Mouse (Mus musculus) forebrain, postnatal 0 days (tissue): ENCODE results near the gene Prrx2. TPM values are rescaled to one million over a fixed set of nuclear protein-coding genes. Genes with fewer than 3 reads are reported as not detected.
A peak's percentile ranks its signal among the peaks of the same experiment; 100 is the strongest.

Experiments
- ATAC-seq: fragments of 200-750 bp; cut with Nextera tagmentation; 2 replicates; pipeline ENCODE4 v1.8.0; 2017; ENCODE audit warnings: mild to moderate bottlenecking, moderate library complexity
- DNase-seq: peaks from one replicate; pipeline ENCODE4 v3.0.0-alpha.2; 2015
- H3K27ac ChIP-seq: fragments of 300-500 bp; sonication (generic); 2 replicates; pipeline ENCODE4 v1.5.1; 2014; ENCODE audit warnings: low read depth, mild to moderate bottlenecking, antibody characterized with exemption, low read length, moderate library complexity, mixed read lengths
- H3K27me3 ChIP-seq: fragments of 300-500 bp; sonication (generic); 2 replicates; pipeline ENCODE4 v1.6.1; 2014; ENCODE audit warnings: mild to moderate bottlenecking, low read length, mixed read lengths; ENCODE audit not compliant: insufficient read depth
- H3K36me3 ChIP-seq: fragments of 300-500 bp; sonication (generic); 2 replicates; pipeline ENCODE4 v1.6.1; 2014; ENCODE audit warnings: mild to moderate bottlenecking, moderate library complexity; ENCODE audit not compliant: insufficient read depth
- H3K4me1 ChIP-seq: fragments of 300-500 bp; sonication (generic); 2 replicates; pipeline ENCODE4 v1.6.1; 2014; ENCODE audit warnings: antibody characterized with exemption; ENCODE audit not compliant: insufficient read depth
- H3K4me2 ChIP-seq: fragments of 300-500 bp; sonication (generic); 2 replicates; pipeline ENCODE4 v1.6.1; 2014; ENCODE audit warnings: low read depth, mild to moderate bottlenecking, moderate library complexity
- H3K4me3 ChIP-seq: fragments of 300-500 bp; sonication (generic); 2 replicates; pipeline ENCODE4 v1.5.1; 2014; ENCODE audit warnings: low read depth, low read length, mixed read lengths
- H3K9ac ChIP-seq: fragments of 300-500 bp; sonication (generic); 2 replicates; pipeline ENCODE4 v1.6.1; 2014; ENCODE audit warnings: mild to moderate bottlenecking
- H3K9me3 ChIP-seq: fragments of 300-500 bp; sonication (generic); 2 replicates; pipeline ENCODE4 v1.6.1; 2016; ENCODE audit warnings: low read length
- CTCF ChIP-seq: sonication (generic); IDR thresholded peaks from 2 replicates; pipeline ENCODE4 v1.5.1; 2016; ENCODE audit warnings: antibody characterized with exemption, control low read depth, low read depth
- WGBS: fragments of 180-500 bp; shearing (Covaris S2); extraction: QIAGEN DNeasy Blood & Tissue Kit; methylation state at CpG from one replicate; pipeline ENCODE4 v1.1.7; 2014; 5-methylcytosine and 5-hydroxymethylcytosine counted together
- polyA plus RNA-seq: library from polyadenylated mRNA; unstranded; fragments of >200 nt; fragmentation: Nextera tagmentation; extraction: Ambion mirVana; gene quantifications from 2 replicates; pipeline ENCODE4 v1.2.1, GENCODE M21; 2015
- total RNA-seq: library from RNA; depleted of rRNA; stranded (reverse); fragments of >200 nt; gene quantifications from 2 replicates; pipeline ENCODE4 v1.2.3, GENCODE M21; 2014

Prrx2 gene
- total and polyA plus RNA-seq, 2 experiments from 2014 or later, result 3.6 to 4.1 TPM

DNA sequence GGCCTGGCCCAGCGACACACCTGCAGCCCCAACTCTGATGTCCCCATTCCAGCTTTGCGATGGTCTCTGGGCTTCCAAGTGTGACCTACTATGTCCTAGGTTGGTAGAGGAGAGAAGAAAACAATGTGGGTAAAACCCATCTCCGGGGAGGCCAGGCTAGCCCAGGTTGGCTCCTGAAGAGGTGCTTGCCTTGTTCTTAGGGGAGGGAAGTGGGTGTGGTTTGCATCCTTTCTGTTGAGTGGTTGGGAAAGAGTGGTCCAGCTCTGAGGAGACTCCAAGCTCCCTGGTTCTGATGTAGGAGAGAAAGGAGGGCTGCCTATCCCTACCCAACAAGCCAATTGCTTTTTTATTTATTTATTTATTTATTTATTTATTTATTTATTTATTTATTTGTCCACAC lies 30.7 kb downstream of the Prrx2 start:
- Histone ChIP-seq H3K4me1 (no peaks in the 10 kb centered on the region), H3K9ac (no peak overlapping the region), H3K4me2 (no peak overlapping the region), H3K27me3 (no peaks in the 10 kb centered on the region; the same call in 1 of the 2 replicates), H3K36me3 (no peaks in the 10 kb centered on the region), H3K4me3 (no peak overlapping the region), H3K27ac (no peak overlapping the region), H3K9me3 (no peaks in the 10 kb centered on the region)
- DNase-seq (no peak), ATAC-seq (no peak)
- TF ChIP-seq CTCF, result no peak
- 58% methylated on average over 3 of the region's 3 CpGs for WGBS

DNA sequence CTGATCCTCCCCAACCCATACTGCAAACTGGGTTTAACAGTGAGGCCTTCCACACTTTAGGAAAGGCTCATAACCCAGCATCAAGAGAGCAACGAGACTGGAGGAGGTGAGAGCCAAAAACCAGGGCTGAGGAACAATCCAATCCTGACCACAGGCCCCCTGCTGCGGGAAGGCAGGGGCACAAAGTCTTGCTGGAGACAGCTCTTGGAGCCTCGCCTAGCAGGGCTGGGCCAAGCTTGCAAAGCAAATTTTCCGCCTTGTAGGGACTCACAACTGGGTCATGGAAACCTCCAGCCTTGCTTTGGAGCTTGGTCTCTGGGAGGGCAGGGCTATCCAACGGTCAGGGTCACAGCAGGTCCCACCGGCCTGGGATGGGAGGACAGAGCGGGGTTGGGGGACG lies 36.1 kb downstream of the Prrx2 start:
- Histone ChIP-seq H3K27me3 (no peaks in the 10 kb centered on the region), H3K9me3 (no peaks in the 10 kb centered on the region), H3K4me1 (no peaks in the 10 kb centered on the region), H3K9ac (no peak overlapping the region), H3K36me3 (no peaks in the 10 kb centered on the region), H3K4me2 (no peak overlapping the region), H3K27ac (no peak overlapping the region), H3K4me3 (no peak overlapping the region)
- TF ChIP-seq CTCF, result no peak
- ATAC-seq, result no peak
- 66% methylated on average over 8 of the region's 8 CpGs for WGBS
- no peak for DNase-seq

DNA sequence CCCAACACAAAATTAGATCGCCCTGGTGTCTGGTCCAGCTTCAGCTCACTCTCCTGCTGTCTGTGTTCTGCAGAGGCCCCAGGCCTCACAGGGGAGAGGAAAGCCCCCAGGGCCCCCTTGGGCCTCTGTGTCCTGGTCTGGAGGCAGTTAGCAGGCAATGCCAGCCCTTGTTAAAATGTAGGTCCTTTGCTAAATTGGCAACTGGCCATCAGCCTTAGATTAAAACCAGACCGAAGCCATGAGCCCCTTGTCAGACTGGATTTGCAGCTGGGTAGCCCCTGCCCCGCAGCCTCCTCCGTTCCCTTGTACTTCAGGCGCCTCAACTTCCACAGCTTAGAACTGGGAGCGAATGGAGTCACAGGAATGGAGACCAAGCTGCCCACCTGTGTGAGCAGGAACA lies 37.9 kb downstream of the Prrx2 start:
- WGBS, result 69% methylated on average over 6 of the region's 6 CpGs

DNA sequence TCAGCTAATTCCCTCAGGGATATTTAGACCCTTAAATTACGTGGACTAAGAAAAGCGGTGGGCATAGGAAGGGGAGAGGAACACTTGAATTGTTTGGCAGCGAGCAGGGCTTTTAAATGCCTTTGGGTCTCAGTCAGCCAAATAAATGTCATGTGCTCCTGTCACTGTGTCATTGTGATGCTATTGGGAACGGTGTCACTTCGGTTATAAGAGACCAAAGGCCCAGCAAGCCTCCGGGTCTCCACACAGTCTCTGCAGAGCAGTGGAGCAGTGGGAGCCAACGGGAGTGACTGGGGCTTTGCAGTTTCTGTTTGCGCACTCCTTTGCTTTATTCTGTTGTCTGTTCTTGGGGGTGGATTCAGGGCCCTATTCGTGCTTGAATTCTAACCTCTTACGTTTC lies 39.7 kb downstream of the Prrx2 start:
- ATAC-seq (peak; percentile 36; the same call in 1 of the 2 replicates), DNase-seq (no peak)
- no peaks in the 10 kb centered on the region for H3K4me1 ChIP-seq
- H3K27me3 ChIP-seq, result no peaks in the 10 kb centered on the region
- no peak overlapping the region for H3K9ac ChIP-seq
- H3K36me3 ChIP-seq, result no peaks in the 10 kb centered on the region
- H3K4me3 ChIP-seq, result no peak overlapping the region
- no peak overlapping the region for H3K27ac ChIP-seq
- TF ChIP-seq CTCF, result no peak
- WGBS, result 15% methylated on average over 10 of the region's 10 CpGs
- no peaks in the 10 kb centered on the region for H3K9me3 ChIP-seq
- no peak overlapping the region for H3K4me2 ChIP-seq

More for the DNA sequence above, 37.9 kb downstream of the Prrx2 start:
- Histone ChIP-seq H3K4me1 (no peaks in the 10 kb centered on the region), H3K27ac (no peak overlapping the region), H3K9ac (no peak overlapping the region), H3K4me3 (no peak overlapping the region), H3K4me2 (no peak overlapping the region), H3K9me3 (no peaks in the 10 kb centered on the region), H3K27me3 (no peaks in the 10 kb centered on the region), H3K36me3 (no peaks in the 10 kb centered on the region)
- ATAC-seq, result no peak
- TF ChIP-seq CTCF, result no peak
- DNase-seq, result no peak

DNA sequence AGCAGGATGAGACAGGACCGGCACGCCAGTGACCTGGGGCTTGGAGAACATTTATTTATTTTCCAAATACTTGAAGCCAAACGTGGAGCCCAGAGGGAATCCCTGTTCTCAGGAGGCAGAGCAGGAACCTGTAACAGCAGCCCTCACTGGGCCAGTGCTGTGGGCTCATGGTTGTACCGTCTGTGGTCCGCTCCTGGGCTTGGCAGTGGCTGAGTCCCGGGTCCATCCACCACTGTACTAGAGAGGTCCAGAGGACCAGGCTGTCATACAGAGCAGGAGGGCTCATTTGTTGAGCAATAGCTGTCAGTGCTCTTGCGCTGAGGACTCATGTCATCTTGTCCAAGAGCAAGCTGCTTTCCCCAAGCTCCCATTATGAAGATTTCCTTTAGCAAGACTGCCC lies 40.3 kb downstream of the Prrx2 start:
- no peak for ATAC-seq
- Histone ChIP-seq H3K4me1 (no peaks in the 10 kb centered on the region), H3K9me3 (no peaks in the 10 kb centered on the region), H3K27ac (no peak overlapping the region), H3K4me3 (no peak overlapping the region), H3K4me2 (no peak overlapping the region), H3K36me3 (no peaks in the 10 kb centered on the region), H3K9ac (no peak overlapping the region), H3K27me3 (no peaks in the 10 kb centered on the region)
- no peak for DNase-seq
- no peak for TF ChIP-seq CTCF
- WGBS, result 71% methylated on average over 7 of the region's 7 CpGs

DNA sequence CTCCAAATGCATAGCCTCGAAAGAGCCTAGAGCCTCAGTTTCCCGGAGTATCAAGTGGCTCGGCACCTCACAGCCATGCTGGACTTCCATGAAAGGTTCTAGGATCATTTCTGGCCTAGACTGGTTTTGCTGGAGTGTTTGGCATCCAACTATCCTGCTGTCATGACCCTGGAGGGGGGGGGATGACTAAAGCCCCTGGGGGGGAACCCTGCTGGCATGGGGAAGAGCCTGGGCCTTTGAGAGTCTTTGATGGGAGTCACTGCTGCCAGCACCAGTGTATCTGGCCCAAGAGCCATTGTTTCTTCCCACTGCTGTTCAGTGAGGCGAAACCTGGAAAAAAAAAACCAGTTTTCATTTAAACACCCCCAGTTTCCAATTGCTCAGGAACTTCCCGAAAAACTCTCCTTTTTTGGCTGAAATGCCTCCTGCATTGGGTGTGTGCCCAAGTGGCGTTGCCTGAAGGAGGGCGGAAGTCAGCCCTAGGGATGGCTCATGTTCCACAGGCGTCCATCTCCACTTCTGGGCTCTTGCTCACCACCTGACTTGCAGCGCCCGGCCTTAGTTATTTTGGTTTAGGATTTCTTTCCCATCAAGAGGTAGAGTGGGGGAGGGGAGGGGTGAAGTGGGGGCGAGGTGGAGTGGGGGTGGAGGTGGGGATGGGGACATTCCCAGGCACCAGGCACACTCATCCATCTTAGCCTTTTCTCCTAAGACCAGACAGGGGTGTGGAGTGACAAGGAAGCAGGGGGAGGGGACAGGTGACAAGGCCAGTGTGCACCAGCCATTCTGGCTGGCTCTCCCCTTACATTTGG lies 41.1 kb downstream of the Prrx2 start:
- Histone ChIP-seq H3K4me3 (no peak overlapping the region), H3K4me1 (no peaks in the 10 kb centered on the region), H3K9ac (no peak overlapping the region), H3K9me3 (no peaks in the 10 kb centered on the region), H3K36me3 (no peaks in the 10 kb centered on the region), H3K4me2 (no peak overlapping the region), H3K27me3 (no peaks in the 10 kb centered on the region), H3K27ac (no peak overlapping the region)
- ATAC-seq, result no peak; the same call in 1 of the 2 replicates
- TF ChIP-seq CTCF, result no peak
- 45% methylated on average over 11 of the region's 11 CpGs for WGBS
- no peak for DNase-seq

DNA sequence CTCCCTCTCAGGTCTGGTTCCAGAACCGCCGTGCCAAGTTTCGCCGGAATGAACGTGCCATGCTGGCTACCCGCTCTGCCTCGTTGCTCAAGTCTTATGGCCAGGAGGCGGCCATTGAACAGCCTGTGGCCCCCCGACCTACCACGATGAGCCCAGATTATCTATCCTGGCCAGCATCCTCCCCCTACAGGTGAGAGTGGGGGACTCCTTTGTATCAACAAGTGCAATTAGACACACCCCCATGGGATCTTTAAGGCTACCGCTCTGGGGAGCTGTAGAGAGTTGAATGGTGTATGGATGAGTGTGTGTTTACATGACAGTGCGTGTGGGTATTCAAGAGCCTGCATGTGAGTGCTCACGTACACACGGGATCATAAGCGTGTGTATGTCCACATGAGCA lies 44.7 kb downstream of the Prrx2 start:
- H3K27me3 ChIP-seq, result no peaks in the 10 kb centered on the region
- ATAC-seq (no peak), DNase-seq (no peak)
- no peaks in the 10 kb centered on the region for H3K9me3 ChIP-seq
- no peak overlapping the region for H3K27ac ChIP-seq
- H3K36me3 ChIP-seq, result no peaks in the 10 kb centered on the region
- no peak overlapping the region for H3K4me3 ChIP-seq
- H3K4me2 ChIP-seq, result no peak overlapping the region
- H3K9ac ChIP-seq, result no peak overlapping the region
- no peaks in the 10 kb centered on the region for H3K4me1 ChIP-seq
- no peak for TF ChIP-seq CTCF
- WGBS, result 92% methylated on average over 15 of the region's 15 CpGs
